Mouse (Mus musculus) heart, postnatal 0 days (tissue): ENCODE data around the gene Nrl.

Experiments used
- CTCF ChIP-seq: IDR thresholded peaks from 2 replicates; pipeline ENCODE4 v1.5.1; 2016; ENCODE audit warnings: antibody characterized with exemption, control low read depth, low read depth
- EP300 ChIP-seq: IDR thresholded peaks from 2 replicates; pipeline ENCODE4 v1.6.1; 2016; ENCODE audit warnings: antibody characterized with exemption, low read depth

DNA sequence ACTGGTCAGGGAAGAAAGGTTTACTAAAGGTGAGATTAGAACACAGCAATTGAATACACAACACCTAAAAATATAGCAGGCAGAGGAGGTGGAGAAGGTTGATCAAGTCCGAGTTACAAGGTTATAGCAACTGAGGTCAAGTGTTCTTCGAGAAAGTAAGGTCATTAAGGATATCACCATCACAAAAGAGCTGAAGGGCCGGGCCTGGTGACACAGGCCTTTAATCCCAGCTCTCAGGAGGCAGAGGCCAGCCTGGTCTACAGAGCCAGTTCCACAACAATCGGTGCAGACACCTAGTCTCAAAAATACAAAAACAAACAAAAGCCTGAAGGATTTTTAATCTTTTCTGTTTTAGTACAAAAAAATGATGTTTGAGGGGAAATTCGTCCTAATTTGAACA, 26.6 kb upstream of the Nrl start:
- no peak for TF ChIP-seq CTCF
- TF ChIP-seq EP300, result no peak
